Mouse (Mus musculus) stomach, embryonic 14.5 days (tissue): ENCODE measurements around the gene Dkk2. TPM values are rescaled to one million over a fixed set of nuclear protein-coding genes. Genes with fewer than 3 reads are reported as not detected.

Experiments
- ATAC-seq: fragments of 200-750 bp; cut with Nextera tagmentation; 2 replicates; pipeline ENCODE4 v1.8.0; 2017; ENCODE audit warnings: low read depth, moderate TSS enrichment; ENCODE audit not compliant: insufficient number of reproducible peaks, insufficient read depth, low FRiP score
- H3K27ac ChIP-seq: fragments of 300-500 bp; sonication (generic); 2 replicates; pipeline ENCODE4 v1.5.1; 2014; ENCODE audit warnings: mild to moderate bottlenecking, low read length, moderate library complexity, mixed read lengths
- H3K27me3 ChIP-seq: fragments of 300-500 bp; sonication (generic); 2 replicates; pipeline ENCODE4 v1.6.1; 2014; ENCODE audit warnings: low read length, control low read depth, mixed read lengths; ENCODE audit not compliant: control insufficient read depth, insufficient read depth
- H3K36me3 ChIP-seq: fragments of 300-500 bp; sonication (generic); 2 replicates; pipeline ENCODE4 v1.6.1; 2014; ENCODE audit warnings: mild to moderate bottlenecking, control low read depth, low read length, moderate library complexity, mixed read lengths; ENCODE audit not compliant: control insufficient read depth, insufficient read depth
- H3K4me1 ChIP-seq: fragments of 300-500 bp; sonication (generic); 2 replicates; pipeline ENCODE4 v1.6.1; 2014; ENCODE audit warnings: low read length, control low read depth, mixed read lengths; ENCODE audit not compliant: control insufficient read depth, insufficient read depth
- H3K4me2 ChIP-seq: fragments of 300-500 bp; sonication (generic); replicated peaks from 2 replicates; pipeline ENCODE4 v1.6.1; 2014; ENCODE audit warnings: low read depth, low read length, control low read depth
- H3K4me3 ChIP-seq: fragments of 300-500 bp; sonication (generic); 2 replicates; pipeline ENCODE4 v1.5.1; 2014; ENCODE audit warnings: low read depth, low read length, control low read depth
- H3K9ac ChIP-seq: fragments of 300-500 bp; sonication (generic); replicated peaks from 2 replicates; pipeline ENCODE4 v1.6.1; 2014; ENCODE audit warnings: low read depth, mild to moderate bottlenecking, control low read depth, low read length, moderate library complexity, mixed read lengths
- H3K9me3 ChIP-seq: fragments of 300-500 bp; sonication (generic); 2 replicates; pipeline ENCODE4 v1.6.1; 2016; ENCODE audit warnings: low read depth, low read length, control low read depth; ENCODE audit not compliant: control insufficient read depth
- WGBS: fragments of 180-500 bp; shearing (Covaris S2); extraction: QIAGEN DNeasy Blood & Tissue Kit; methylation state at CpG from one replicate; pipeline ENCODE4 v1.1.7; 2014; 5-methylcytosine and 5-hydroxymethylcytosine counted together
- polyA plus RNA-seq: library from polyadenylated mRNA; unstranded; fragments of >200 nt; fragmentation: Nextera tagmentation; extraction: Ambion mirVana; gene quantifications from 2 replicates; pipeline ENCODE4 v1.2.1, GENCODE M21; 2014

Gene Dkk2
- polyA plus RNA-seq, 1 experiment from 2014 or later, result 9.6 TPM

GRCm38 (mm10) chr3:132130781-132131180, 45.7 kb downstream of the Dkk2 start:
- H3K27ac ChIP-seq, result no peak overlapping the region
- no peaks in the 10 kb centered on the region for H3K27me3 ChIP-seq
- H3K9ac ChIP-seq, result no peak overlapping the region
- H3K4me1 ChIP-seq, result no peaks in the 10 kb centered on the region
- no peak for ATAC-seq
- no peak overlapping the region for H3K4me2 ChIP-seq
- no peak overlapping the region for H3K4me3 ChIP-seq
- H3K36me3 ChIP-seq, result no peaks in the 10 kb centered on the region
- 75% methylated on average over 3 of the region's 3 CpGs for WGBS
- no peaks in the 10 kb centered on the region for H3K9me3 ChIP-seq

- no peak for ATAC-seq
- Histone ChIP-seq H3K4me3 (no peak overlapping the region), H3K27me3 (no peaks in the 10 kb centered on the region), H3K36me3 (no peaks in the 10 kb centered on the region), H3K9ac (no peak overlapping the region), H3K27ac (no peak overlapping the region), H3K4me1 (no peaks in the 10 kb centered on the region), H3K4me2 (no peak overlapping the region), H3K9me3 (no peaks in the 10 kb centered on the region)
- WGBS, result 80% methylated on average over 4 of the region's 4 CpGs
Measured at GRCm38 (mm10) chr3:132131939-132132338, 46.8 kb downstream of the Dkk2 start.

DNA sequence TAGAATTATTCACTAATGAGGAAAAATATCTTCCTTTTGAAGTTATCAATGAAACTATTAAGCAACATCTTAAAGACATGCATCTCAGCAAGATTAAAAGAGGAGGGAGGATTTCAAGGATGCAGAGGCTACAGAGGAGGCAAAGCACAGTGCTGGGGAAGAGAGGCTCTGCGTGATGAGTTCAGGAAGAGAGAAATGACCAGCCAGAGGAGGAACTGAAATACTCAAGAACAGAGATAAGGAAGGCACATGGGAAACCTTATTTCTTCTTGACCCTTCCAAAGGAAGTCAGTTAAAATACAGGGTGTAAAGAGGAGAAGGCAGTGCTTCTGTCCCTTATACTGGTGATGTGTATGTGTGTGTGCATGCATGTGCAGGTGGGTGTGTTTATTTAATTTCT, 49.4 kb downstream of the Dkk2 start:
- H3K9me3 ChIP-seq, result no peaks in the 10 kb centered on the region
- H3K4me2 ChIP-seq, result no peak overlapping the region
- no peaks in the 10 kb centered on the region for H3K4me1 ChIP-seq
- H3K4me3 ChIP-seq, result no peak overlapping the region
- no peak overlapping the region for H3K9ac ChIP-seq
- no peaks in the 10 kb centered on the region for H3K27me3 ChIP-seq
- no peaks in the 10 kb centered on the region for H3K36me3 ChIP-seq
- no peak for ATAC-seq
- H3K27ac ChIP-seq, result no peak overlapping the region
- 73% methylated on average over 1 of the region's 1 CpGs for WGBS

DNA sequence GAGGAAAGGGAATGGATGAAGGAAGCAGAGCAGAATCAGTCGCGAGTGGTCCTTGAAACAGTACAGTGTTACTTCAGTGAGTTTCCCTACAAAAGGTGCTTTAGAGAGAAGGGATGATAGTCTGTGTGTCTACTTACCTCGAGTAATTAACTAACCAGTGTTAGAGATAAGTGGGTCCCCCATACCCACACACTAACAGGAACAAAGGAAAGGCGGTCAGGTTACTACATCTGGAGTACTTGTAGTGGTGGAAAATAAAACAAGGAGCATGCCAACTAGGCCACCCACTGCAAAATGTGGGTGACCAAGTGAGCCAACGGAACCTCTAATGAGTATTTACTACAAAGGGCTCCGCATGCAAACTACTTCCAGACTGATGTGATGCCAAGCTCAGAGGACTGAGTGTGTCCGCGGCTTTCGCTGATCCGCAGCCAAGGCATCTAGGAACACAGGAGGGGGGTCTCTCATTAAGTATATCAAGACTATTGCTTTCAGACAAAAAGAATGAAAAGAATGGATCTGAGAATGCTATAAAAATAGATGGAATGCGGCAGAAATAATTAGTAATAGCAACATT, 52.8 kb downstream of the Dkk2 start:
- no peaks in the 10 kb centered on the region for H3K27me3 ChIP-seq
- H3K4me1 ChIP-seq, result no peaks in the 10 kb centered on the region
- ATAC-seq, result no peak
- H3K4me3 ChIP-seq, result no peak overlapping the region
- H3K4me2 ChIP-seq, result no peak overlapping the region
- no peak overlapping the region for H3K27ac ChIP-seq
- H3K36me3 ChIP-seq, result no peaks in the 10 kb centered on the region
- WGBS, result 87% methylated on average over 11 of the region's 11 CpGs
- H3K9me3 ChIP-seq, result no peaks in the 10 kb centered on the region
- no peak overlapping the region for H3K9ac ChIP-seq

GRCm38 (mm10) chr3:132141031-132141430, 55.9 kb downstream of the Dkk2 start:
- WGBS, result 59% methylated on average over 4 of the region's 4 CpGs
- H3K9me3 ChIP-seq, result no peaks in the 10 kb centered on the region
- no peaks in the 10 kb centered on the region for H3K4me1 ChIP-seq
- H3K4me3 ChIP-seq, result no peak overlapping the region
- H3K36me3 ChIP-seq, result no peaks in the 10 kb centered on the region
- H3K4me2 ChIP-seq, result no peak overlapping the region
- H3K27ac ChIP-seq, result no peak overlapping the region
- H3K27me3 ChIP-seq, result no peaks in the 10 kb centered on the region
- no peak overlapping the region for H3K9ac ChIP-seq
- ATAC-seq, result no peak

DNA sequence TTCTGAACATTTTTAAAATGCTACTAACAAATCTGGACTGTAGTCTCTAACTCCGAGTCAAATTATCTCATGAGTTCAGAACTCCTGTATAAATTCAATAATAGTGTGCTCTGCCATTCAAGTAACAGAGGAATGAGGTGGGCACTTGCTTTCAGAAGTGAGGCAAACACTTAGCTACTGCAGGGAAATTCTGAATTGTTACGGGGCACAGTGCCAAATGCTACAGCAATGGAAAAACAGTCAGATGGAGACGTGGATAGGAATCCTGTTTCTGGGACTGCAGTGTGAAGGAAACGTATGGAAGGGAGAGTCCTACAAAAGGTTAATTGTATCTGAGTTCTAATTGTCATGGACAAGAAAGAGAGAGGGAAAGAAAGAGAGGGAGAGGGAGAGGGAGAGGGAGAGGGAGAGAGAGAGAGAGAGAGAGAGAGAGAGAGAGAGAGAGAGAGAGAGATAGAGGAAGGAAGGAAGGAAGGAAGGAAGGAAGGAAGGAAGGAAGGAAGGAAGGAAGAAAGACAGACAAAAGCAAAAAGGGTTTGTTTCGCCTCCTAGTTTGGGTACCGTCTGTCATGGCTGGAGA, 64.4 kb downstream of the Dkk2 start:
- no peak overlapping the region for H3K4me3 ChIP-seq
- ATAC-seq, result no peak
- WGBS, result 67% methylated on average over 6 of the region's 6 CpGs
- no peaks in the 10 kb centered on the region for H3K4me1 ChIP-seq
- H3K27ac ChIP-seq, result no peak overlapping the region
- H3K9ac ChIP-seq, result no peak overlapping the region
- no peaks in the 10 kb centered on the region for H3K27me3 ChIP-seq
- no peaks in the 10 kb centered on the region for H3K36me3 ChIP-seq
- no peak overlapping the region for H3K4me2 ChIP-seq
- H3K9me3 ChIP-seq, result no peaks in the 10 kb centered on the region

- ATAC-seq, result no peak
- Histone ChIP-seq H3K4me2 (no peak overlapping the region), H3K27me3 (no peaks in the 10 kb centered on the region), H3K4me1 (no peaks in the 10 kb centered on the region), H3K9ac (no peak overlapping the region), H3K4me3 (no peak overlapping the region), H3K9me3 (no peaks in the 10 kb centered on the region), H3K36me3 (no peaks in the 10 kb centered on the region), H3K27ac (no peak overlapping the region)
- 86% methylated on average over 2 of the region's 2 CpGs for WGBS
Measured at GRCm38 (mm10) chr3:132158817-132159216, 73.7 kb downstream of the Dkk2 start.

- ATAC-seq, result no peak
- no peaks in the 10 kb centered on the region for H3K9me3 ChIP-seq
- no peaks in the 10 kb centered on the region for H3K36me3 ChIP-seq
- 85% methylated on average over 3 of the region's 3 CpGs for WGBS
- H3K27me3 ChIP-seq, result no peaks in the 10 kb centered on the region
- H3K4me1 ChIP-seq, result no peaks in the 10 kb centered on the region
- no peak overlapping the region for H3K27ac ChIP-seq
- H3K4me3 ChIP-seq, result no peak overlapping the region
- H3K9ac ChIP-seq, result no peak overlapping the region
- H3K4me2 ChIP-seq, result no peak overlapping the region
Measured at GRCm38 (mm10) chr3:132168911-132169310, 83.8 kb downstream of the Dkk2 start.
